Mouse (Mus musculus): ENCODE results near the gene Ncoa5.

GRCm38 (mm10) chr2:165043729-165044128, 9.1 kb upstream of the Ncoa5 start:
- TF ChIP-seq CTCF (IDR thresholded peaks at IDR 0.05; ENCODE audit: extremely low read depth, insufficient read depth, insufficient read length, insufficient replicate concordance) (no peak), POLR2A (IDR thresholded peaks at IDR 0.05; ENCODE audit: low read depth, low read length) (no peak)
